9 mouse cellular contexts compared by ENCODE assay signal in genomic region chr19:40369852-40370811, GRCm38 (mm10).
DNase-seq lines count a peak whose midpoint lies in the region; ATAC-seq lines count a peak whose summit lies in the region.
"Had no signal": no experiment of that assay in that cellular context is flagged by ENCODE, and none has a peak within 500 bp of the region (broad histone marks: within the 10 kb centered on the region; RNA-seq: fewer than 3 reads in every experiment).

No protein-coding gene starts in this region.

- no peak overlapping the region for H3K9ac ChIP-seq in liver, embryonic 11.5 days (ENCODE audit: low read depth, low read length)

- no peak overlapping the region for H3K4me2 ChIP-seq in liver, embryonic 11.5 days

- peak overlapping the region; percentile 40; the same call in 1 of the 2 replicates for H3K27ac ChIP-seq in liver, embryonic 11.5 days (ENCODE audit: low read depth, low read length)
- H3K27ac ChIP-seq: macrophage had no signal

- no peaks in the 10 kb centered on the region for H3K27me3 ChIP-seq in liver, embryonic 11.5 days (replicated peaks; ENCODE audit: control insufficient read depth, insufficient read depth, low read length)

- peak; percentile 46 to 49 for DNase-seq in cerebellum, postnatal 10 days
- DNase-seq in cerebellum, postnatal 25 days, result no peak
- peak; percentile 30 for DNase-seq in Muller cell, postnatal 12 days (ENCODE audit: inconsistent ontology term)
- DNase-seq in heart, adult 9 months (ENCODE audit: low spot score in 2 of 2), result peak; percentile 75 to 81
- no peak for DNase-seq in liver, embryonic 11.5 days (ENCODE audit: low spot score)
- no peak for DNase-seq in frontal cortex, adult 2 months (ENCODE audit: extremely low spot score in 1 of 2, low spot score in 1 of 2)
- no peak for DNase-seq in cerebellum, postnatal 36 days
- no peak for DNase-seq in neural tube, embryonic 10.5 days (ENCODE audit: extremely low spot score, low spot score)

- 42% methylated on average over 18 of the region's 18 CpGs for WGBS in liver, embryonic 11.5 days

- H3K4me1 ChIP-seq in liver, embryonic 11.5 days (replicated peaks; ENCODE audit: control insufficient read depth, insufficient read depth, low read length), result peaks cover 10% of the 10 kb centered on the region; the same call in 1 of the 2 replicates

- peak; percentile 76 for ATAC-seq in liver, embryonic 11.5 days (replicated peaks; ENCODE audit: low FRiP score)

- H3K9me3 ChIP-seq in liver, embryonic 11.5 days (ENCODE audit: control insufficient read depth, low read length), result no peaks in the 10 kb centered on the region

- 0 out of 2 replicates have a peak, but pooled peaks cover 2% of the 10 kb centered on the region for H3K36me3 ChIP-seq in liver, embryonic 11.5 days (ENCODE audit: control insufficient read depth, insufficient read depth, low read length)

- no peak overlapping the region for H3K4me3 ChIP-seq in liver, embryonic 11.5 days (ENCODE audit: low read depth, low read length)

Comparison
In these comparisons a context has a peak if more than half of its experiments do, and no peak if none do; other contexts are left out.
1. DNase-seq: peak in cerebellum, postnatal 10 days (2 of 2), Muller cell, postnatal 12 days (single experiment) and heart, adult 9 months (2 of 2); none in cerebellum, postnatal 25 days (0 of 2), liver, embryonic 11.5 days (single experiment), frontal cortex, adult 2 months (0 of 2), cerebellum, postnatal 36 days (0 of 2) and neural tube, embryonic 10.5 days (single experiment).